Mouse (Mus musculus): ENCODE measurements around the gene Lrch1.

DNA sequence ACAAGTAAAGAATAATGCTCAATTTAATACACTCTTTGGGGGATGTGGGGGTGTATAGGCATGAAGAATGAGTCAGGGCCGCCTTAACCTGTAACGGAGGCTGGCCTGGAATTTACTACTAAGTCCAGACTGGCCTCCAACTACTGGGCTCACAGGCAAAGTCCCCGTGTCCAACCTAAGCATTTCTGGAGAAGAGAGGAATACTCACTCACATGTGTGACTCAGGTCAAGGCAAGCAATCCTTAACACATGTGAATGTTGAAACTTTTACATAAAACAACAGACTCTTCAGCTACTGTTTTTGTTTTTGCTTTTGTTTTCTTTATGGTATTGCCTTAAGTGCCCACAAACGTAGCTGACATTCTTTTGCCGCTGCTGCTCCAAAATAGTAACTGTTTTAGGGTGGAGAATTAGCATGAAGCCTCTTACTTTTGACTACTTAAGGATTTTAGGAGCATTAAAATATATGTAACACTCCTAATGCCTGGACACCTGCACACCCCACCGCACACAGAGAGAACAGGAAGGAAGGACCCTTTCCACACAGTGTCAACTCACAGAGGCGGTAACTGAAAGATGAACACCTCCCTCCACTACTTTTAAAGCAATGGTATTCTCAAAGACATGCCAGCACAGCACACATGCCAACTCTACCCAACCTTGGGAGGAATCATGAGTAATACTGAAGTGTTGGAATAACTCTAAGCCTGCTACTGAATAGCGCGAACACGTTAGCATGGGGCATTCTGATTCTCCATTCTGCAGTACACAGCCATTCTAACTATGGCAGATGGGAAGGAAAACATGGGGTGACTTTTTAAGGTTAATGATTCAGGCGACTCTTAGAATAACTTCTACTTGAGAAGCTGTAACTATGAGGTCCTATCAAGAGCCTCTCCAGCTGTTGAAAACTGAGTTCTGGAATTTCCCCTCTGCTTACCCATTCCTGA lies 2.1 kb downstream of the Lrch1 start:
- no peak for TF ChIP-seq ZC3H11A (IDR thresholded peaks at IDR 0.05; ENCODE audit: borderline replicate concordance, low read depth, low read length)
- no peak for TF ChIP-seq HCFC1 (IDR thresholded peaks at IDR 0.05; ENCODE audit: borderline replicate concordance, insufficient read depth, low read length)
- no peak for TF ChIP-seq MAFK (IDR thresholded peaks at IDR 0.05; ENCODE audit: insufficient read depth, low read depth, low read length)
- no peak for TF ChIP-seq CHD2 (IDR thresholded peaks at IDR 0.05; ENCODE audit: low read depth, low read length)
- TF ChIP-seq ZNF384 (IDR thresholded peaks at IDR 0.05; ENCODE audit: low read depth, low read length): no peak

Measured in ES-E14 (cell line).